Mouse (Mus musculus) heart, embryonic 15.5 days (tissue): ENCODE data around the gene Klhdc4. TPM values are rescaled to one million over a fixed set of nuclear protein-coding genes. Genes with fewer than 3 reads are reported as not detected.

ENCODE experiments used
- ATAC-seq: fragments of 200-750 bp; cut with Nextera tagmentation; replicated peaks from 2 replicates; pipeline ENCODE4 v1.8.0; 2017; ENCODE audit warnings: low read depth, moderate TSS enrichment; ENCODE audit not compliant: insufficient number of reproducible peaks, insufficient read depth, low FRiP score
- H3K27ac ChIP-seq: fragments of 300-500 bp; sonication (generic); 2 replicates; pipeline ENCODE4 v1.5.1; 2015; ENCODE audit warnings: mild to moderate bottlenecking, inconsistent platforms
- H3K27me3 ChIP-seq: fragments of 300-500 bp; sonication (generic); 2 replicates; pipeline ENCODE4 v1.6.1; 2015; ENCODE audit warnings: inconsistent platforms
- H3K36me3 ChIP-seq: fragments of 300-500 bp; sonication (generic); 2 replicates; pipeline ENCODE4 v1.6.1; 2015; ENCODE audit warnings: mild to moderate bottlenecking, inconsistent platforms
- H3K4me1 ChIP-seq: fragments of 300-500 bp; sonication (generic); replicated peaks from 2 replicates; pipeline ENCODE4 v1.6.1; 2015; ENCODE audit warnings: inconsistent platforms
- H3K4me2 ChIP-seq: fragments of 300-500 bp; sonication (generic); 2 replicates; pipeline ENCODE4 v1.6.1; 2015; ENCODE audit warnings: inconsistent platforms, mild to moderate bottlenecking, moderate library complexity
- H3K4me3 ChIP-seq: fragments of 300-500 bp; sonication (generic); 2 replicates; pipeline ENCODE4 v1.5.1; 2015; ENCODE audit warnings: mild to moderate bottlenecking, inconsistent platforms
- H3K9ac ChIP-seq: fragments of 300-500 bp; sonication (generic); 2 replicates; pipeline ENCODE4 v1.6.1; 2015; ENCODE audit warnings: mild to moderate bottlenecking, inconsistent platforms
- H3K9me3 ChIP-seq: fragments of 300-500 bp; sonication (generic); replicated peaks from 2 replicates; pipeline ENCODE4 v1.6.1; 2016; ENCODE audit warnings: inconsistent platforms
- WGBS: fragments of 180-500 bp; shearing (Covaris S2); methylation state at CpG from one replicate; pipeline ENCODE4 v1.1.7; 2015; ENCODE audit warnings: mixed read lengths; 5-methylcytosine and 5-hydroxymethylcytosine counted together
- polyA plus RNA-seq: library from polyadenylated mRNA; unstranded; fragments of >200 nt; fragmentation: Nextera tagmentation; extraction: Ambion mirVana; gene quantifications from 2 replicates; pipeline ENCODE4 v1.2.1, GENCODE M21; 2015

Gene Klhdc4
- polyA plus RNA-seq, 1 experiment from 2014 or later: 18.7 TPM

DNA sequence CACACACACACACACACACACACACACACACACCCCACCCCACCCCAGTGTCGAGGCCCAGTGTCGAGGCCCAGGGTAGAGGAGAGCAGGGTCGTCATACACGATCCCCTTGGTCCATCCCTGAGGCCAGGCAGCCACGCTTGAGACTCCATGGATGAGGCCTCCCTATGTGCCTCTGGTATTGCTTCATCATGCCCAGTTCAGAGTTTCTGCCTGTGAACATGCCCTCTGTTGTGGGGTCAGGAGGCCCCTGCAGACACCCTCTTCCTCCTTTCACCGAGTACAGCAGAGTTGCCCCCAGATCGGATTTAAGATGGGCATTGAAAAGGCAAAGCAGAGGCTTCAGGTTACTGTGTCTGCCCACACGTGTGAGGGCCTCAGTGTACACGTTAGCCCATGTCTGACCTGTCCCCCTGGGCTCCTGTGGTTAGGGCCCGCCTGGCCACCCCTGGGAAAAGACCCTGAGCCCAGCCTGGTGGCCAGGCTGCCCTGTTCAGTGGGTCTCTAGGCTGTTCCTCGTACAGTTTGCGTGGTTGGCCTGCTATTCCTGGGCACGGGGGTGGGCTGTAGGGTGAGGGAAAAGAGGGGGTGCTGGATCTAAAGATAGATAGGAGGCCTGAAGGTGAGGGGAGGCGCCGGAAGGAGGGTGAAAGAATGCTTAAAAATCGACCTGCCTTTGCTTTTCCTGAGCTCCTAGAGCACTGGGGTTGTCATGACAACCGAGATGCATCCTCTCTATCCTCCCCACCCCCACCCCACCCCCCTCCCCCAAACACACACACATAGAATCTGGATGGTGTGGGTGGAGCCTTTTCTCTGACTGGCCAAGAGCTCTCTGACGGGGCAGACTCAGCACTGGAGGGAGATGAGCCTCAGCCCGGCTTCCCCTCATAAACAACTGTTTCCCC, 58.3 kb downstream of the Klhdc4 start:
- Histone ChIP-seq H3K4me1 (no peaks in the 10 kb centered on the region), H3K27me3 (peaks cover 14% of the 10 kb centered on the region; the same call in 1 of the 2 replicates), H3K4me2 (no peak overlapping the region), H3K9ac (no peak overlapping the region), H3K4me3 (no peak overlapping the region), H3K27ac (no peak overlapping the region), H3K36me3 (no peaks in the 10 kb centered on the region), H3K9me3 (no peaks in the 10 kb centered on the region)
- no peak for ATAC-seq
- WGBS: 43% methylated on average over 19 of the region's 19 CpGs

DNA sequence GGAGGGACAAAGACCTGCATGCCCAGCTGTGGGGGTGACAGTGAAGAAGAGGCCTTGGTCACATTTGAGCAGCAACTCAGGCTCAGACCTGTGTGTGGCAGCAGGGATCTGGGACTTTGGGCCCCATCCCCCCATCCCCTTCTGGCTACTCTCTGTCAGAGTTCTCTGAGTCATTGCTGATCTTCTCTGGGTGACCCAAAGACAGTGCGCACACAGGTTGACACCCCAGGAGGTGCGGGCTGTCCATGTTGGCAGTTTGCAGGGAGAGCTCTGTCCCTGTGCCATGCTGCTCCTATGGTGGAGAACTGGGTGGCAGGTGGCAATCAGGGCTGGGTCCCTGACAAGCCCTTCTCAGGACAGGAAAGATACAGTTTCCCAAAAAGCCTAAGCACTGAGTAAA, 59.7 kb downstream of the Klhdc4 start:
- WGBS: 84% methylated on average over 2 of the region's 2 CpGs
- H3K4me1 ChIP-seq: no peaks in the 10 kb centered on the region
- no peak overlapping the region for H3K4me3 ChIP-seq
- H3K36me3 ChIP-seq: no peaks in the 10 kb centered on the region
- no peak overlapping the region for H3K4me2 ChIP-seq
- no peaks in the 10 kb centered on the region for H3K9me3 ChIP-seq
- no peak overlapping the region for H3K9ac ChIP-seq
- ATAC-seq: no peak
- H3K27ac ChIP-seq: no peak overlapping the region
- peaks cover 16% of the 10 kb centered on the region; the same call in 1 of the 2 replicates for H3K27me3 ChIP-seq

DNA sequence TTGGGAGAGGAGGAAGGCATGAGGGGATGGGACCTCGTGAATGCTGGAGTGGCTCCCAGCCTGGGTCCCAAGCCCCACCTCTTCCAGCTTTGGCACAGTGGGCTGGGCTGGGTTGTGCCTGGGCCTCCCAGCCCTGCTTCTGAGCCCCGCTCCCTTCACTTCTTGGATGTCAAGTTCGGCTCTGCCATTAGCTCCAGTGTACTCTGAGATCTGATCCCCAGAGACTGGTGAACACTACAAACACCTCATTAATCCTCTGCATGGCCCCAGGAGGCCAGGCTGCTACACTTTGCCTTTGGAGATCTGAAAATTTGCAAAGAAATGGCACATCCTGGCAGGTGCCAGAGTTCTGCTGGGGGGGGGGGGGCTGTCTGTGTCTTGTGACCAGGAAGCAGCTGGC, 60.3 kb downstream of the Klhdc4 start:
- no peaks in the 10 kb centered on the region for H3K9me3 ChIP-seq
- no peak overlapping the region for H3K9ac ChIP-seq
- H3K4me2 ChIP-seq: no peak overlapping the region
- H3K27ac ChIP-seq: no peak overlapping the region
- no peak overlapping the region for H3K4me3 ChIP-seq
- H3K27me3 ChIP-seq: peaks cover 17% of the 10 kb centered on the region; the same call in 1 of the 2 replicates
- no peaks in the 10 kb centered on the region for H3K36me3 ChIP-seq
- H3K4me1 ChIP-seq: no peaks in the 10 kb centered on the region
- WGBS: 52% methylated on average over 3 of the region's 3 CpGs
- no peak for ATAC-seq

DNA sequence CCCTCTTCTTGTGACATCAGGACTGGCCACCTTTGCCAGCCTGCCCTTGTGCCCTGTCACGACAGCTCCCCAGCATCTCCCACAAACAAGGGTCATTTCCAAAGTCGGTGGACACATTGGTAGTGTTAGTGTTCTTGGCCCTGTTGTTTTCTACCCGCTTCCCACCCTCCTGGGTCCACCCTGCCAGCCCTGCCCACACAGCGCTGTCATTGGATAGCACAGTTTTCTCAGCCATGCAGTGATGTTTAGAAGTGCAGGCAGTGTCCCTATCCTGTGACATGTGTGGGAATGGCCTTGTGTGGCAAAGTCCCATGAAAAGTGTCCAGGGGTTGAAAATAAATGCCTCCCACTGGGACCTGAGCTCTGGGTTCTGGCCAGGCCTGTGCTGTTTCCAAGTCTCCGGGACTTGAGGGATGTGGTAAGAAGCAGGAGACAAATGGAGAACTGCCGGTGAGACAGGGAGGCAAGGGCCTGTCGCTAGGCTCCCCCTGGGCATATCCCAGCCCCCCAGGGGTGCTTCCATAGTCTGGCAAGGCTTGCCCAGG, 63.7 kb downstream of the Klhdc4 start:
- no peak for ATAC-seq
- Histone ChIP-seq H3K4me1 (no peaks in the 10 kb centered on the region), H3K36me3 (no peaks in the 10 kb centered on the region), H3K4me3 (no peak overlapping the region), H3K9ac (no peak overlapping the region), H3K4me2 (no peak overlapping the region), H3K27me3 (peaks cover 10% of the 10 kb centered on the region; the same call in 1 of the 2 replicates), H3K27ac (no peak overlapping the region), H3K9me3 (no peaks in the 10 kb centered on the region)
- 65% methylated on average over 7 of the region's 7 CpGs for WGBS

DNA sequence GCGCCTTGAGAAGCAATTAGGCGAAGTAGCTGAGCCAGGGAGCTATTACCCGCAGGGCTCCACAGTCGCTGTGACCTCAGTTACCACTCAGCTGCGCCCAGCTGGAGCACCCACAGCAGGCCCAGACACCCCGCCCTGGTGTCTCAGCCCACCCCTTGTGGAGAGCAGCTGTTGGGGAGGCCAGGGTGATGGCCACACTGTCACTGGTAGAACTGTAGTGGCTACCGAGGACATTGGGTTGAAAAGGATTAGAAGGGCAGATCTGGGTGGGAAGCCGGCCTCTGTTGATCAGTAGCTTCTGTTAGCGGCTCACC, 65.7 kb downstream of the Klhdc4 start:
- no peak for ATAC-seq
- Histone ChIP-seq H3K9ac (no peak overlapping the region), H3K9me3 (no peaks in the 10 kb centered on the region), H3K27me3 (peaks cover 10% of the 10 kb centered on the region; the same call in 1 of the 2 replicates), H3K4me3 (no peak overlapping the region), H3K4me2 (no peak overlapping the region), H3K36me3 (no peaks in the 10 kb centered on the region), H3K27ac (no peak overlapping the region), H3K4me1 (no peaks in the 10 kb centered on the region)
- 58% methylated on average over 9 of the region's 9 CpGs for WGBS

DNA sequence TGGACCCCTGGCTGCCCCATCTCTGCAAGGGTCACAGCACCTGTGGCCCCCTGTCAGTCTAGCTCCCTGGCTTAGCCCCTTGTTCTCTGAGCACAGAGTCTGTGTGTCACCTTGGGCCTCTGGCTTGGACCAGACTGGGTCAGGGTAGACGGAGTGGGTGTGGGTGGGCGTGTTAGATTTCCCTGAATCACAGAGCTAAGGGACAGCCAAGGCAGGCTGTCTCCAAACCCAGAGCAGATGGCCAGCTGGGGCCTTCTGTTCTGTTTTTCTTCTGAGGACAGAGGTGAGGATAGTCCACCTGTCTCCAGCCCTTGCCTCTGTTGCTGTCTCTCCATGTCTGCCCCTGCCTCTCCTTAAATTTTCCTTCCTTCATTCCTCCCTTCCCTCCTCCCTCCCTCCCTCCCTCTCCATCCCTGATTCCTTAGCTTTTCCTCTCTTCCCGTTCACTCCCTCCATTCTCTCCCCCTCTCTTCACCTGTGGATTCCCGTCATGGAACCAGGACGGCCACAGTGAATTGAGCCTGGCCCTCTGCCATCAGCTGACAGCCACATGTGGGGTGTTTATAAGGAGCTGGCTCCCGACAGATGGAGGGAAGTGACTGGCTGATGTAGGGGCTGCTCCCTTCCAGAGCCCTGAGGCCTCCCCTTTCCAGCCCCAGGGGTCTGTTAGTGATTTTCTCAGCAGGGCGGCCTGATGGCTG, 66.2 kb downstream of the Klhdc4 start:
- no peaks in the 10 kb centered on the region for H3K36me3 ChIP-seq
- H3K4me1 ChIP-seq: no peaks in the 10 kb centered on the region

DNA sequence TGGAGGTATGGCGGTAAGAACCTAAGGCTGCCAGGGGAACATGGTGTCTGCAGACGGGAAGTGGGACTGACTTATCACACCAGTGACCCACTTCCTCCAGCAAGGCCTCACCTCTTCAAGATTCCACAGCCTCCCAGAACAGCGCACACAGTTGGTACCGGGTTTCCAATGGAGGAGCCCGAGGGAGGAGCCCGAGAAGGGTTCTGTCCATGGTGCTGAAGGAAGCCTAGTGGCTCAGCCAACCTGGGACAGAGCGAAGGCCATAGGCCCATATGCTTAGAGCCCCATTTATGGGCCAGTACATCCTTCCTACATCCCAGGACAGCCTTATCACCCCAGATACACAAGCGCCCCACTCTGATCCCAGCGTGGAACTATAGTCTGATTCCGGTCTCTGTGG, 67.9 kb downstream of the Klhdc4 start:
- 25% methylated on average over 10 of the region's 10 CpGs for WGBS
- Histone ChIP-seq H3K9ac (no peak overlapping the region), H3K9me3 (no peaks in the 10 kb centered on the region), H3K4me3 (no peak overlapping the region), H3K4me1 (no peaks in the 10 kb centered on the region), H3K4me2 (no peak overlapping the region), H3K27me3 (peaks cover 2% of the 10 kb centered on the region; the same call in 1 of the 2 replicates), H3K36me3 (no peaks in the 10 kb centered on the region), H3K27ac (no peak overlapping the region)
- ATAC-seq: no peak

More for the DNA sequence above, 66.2 kb downstream of the Klhdc4 start:
- H3K4me3 ChIP-seq: no peak overlapping the region
- no peak overlapping the region for H3K9ac ChIP-seq
- H3K27ac ChIP-seq: no peak overlapping the region
- 38% methylated on average over 7 of the region's 7 CpGs for WGBS
- no peak for ATAC-seq
- H3K4me2 ChIP-seq: no peak overlapping the region
- H3K27me3 ChIP-seq: peaks cover 10% of the 10 kb centered on the region; the same call in 1 of the 2 replicates
- H3K9me3 ChIP-seq: no peaks in the 10 kb centered on the region

DNA sequence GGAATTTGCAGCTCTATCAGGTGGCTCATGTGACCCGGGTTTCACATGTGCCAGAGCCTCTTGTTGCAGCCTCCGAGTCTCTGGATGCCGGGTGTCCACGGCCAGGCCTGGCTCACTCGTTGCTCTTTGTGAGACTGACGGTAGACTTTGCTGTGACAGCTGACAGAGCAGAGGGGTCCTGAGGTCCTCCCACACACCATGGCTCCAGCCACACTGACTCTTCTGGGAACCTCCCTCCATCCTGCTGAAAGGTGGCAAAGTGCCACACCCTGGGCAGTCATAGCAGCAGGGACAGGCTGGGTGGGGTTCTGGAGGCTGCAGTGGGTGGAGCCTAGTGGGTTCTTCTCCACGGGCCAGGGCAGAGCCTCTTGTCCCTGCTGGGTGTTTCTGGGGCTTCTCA, 68.9 kb downstream of the Klhdc4 start:
- Histone ChIP-seq H3K4me1 (no peaks in the 10 kb centered on the region), H3K4me2 (no peak overlapping the region), H3K36me3 (no peaks in the 10 kb centered on the region), H3K9ac (no peak overlapping the region), H3K9me3 (no peaks in the 10 kb centered on the region), H3K27me3 (peaks cover 4% of the 10 kb centered on the region), H3K4me3 (no peak overlapping the region), H3K27ac (no peak overlapping the region)
- 62% methylated on average over 7 of the region's 7 CpGs for WGBS
- ATAC-seq: no peak

DNA sequence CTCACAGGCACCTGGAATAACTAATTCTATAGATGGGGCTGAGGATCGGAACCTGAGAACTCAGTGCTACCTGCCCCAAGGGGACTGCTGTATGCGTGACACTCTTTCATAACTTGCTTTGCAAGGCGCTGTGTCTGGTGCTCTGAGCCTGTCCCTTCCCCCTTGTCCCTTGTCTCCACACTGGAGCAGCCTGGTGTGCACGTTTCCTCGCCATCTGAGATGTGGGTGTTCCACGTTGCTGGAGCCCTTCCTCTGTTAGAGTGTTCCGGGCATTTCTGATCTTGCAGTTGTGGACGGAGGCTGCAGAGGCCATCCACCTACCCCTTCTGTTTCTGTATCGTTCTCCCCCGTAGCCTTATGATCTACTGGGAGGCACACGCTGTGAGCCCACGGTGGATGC, 70.9 kb downstream of the Klhdc4 start:
- ATAC-seq: no peak
- WGBS: 55% methylated on average over 12 of the region's 12 CpGs
- H3K4me2 ChIP-seq: no peak overlapping the region
- H3K27ac ChIP-seq: no peak overlapping the region
- no peak overlapping the region for H3K4me3 ChIP-seq
- no peak overlapping the region for H3K9ac ChIP-seq
- no peaks in the 10 kb centered on the region for H3K36me3 ChIP-seq
- peaks cover 22% of the 10 kb centered on the region for H3K27me3 ChIP-seq
- H3K4me1 ChIP-seq: no peaks in the 10 kb centered on the region
- no peaks in the 10 kb centered on the region for H3K9me3 ChIP-seq

DNA sequence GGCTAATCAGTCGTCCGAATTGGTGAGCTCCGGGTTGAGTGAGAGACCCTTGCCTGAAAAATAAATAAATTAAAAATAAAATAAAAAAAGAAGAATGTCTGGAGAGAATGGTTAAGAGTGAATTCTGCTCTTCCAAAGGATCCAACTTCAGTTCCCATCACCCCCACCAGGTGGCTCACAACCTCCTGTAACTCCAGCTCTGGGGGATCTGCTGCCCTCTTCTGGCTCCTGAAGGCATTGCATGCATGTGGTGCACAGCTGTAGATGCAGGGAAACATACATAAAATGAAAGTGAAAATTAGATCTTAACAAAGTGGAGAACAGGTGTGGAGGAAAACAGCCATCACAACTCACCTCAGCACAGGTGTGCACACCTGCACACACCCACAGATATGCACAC, 78.0 kb downstream of the Klhdc4 start:
- H3K4me1 ChIP-seq: no peaks in the 10 kb centered on the region
- no peak overlapping the region for H3K4me3 ChIP-seq
- 0 out of 2 replicates have a peak, but pooled peaks cover 3% of the 10 kb centered on the region for H3K9me3 ChIP-seq
- no peaks in the 10 kb centered on the region for H3K36me3 ChIP-seq
- H3K27ac ChIP-seq: no peak overlapping the region
- ATAC-seq: no peak
- H3K4me2 ChIP-seq: no peak overlapping the region
- WGBS: 19% methylated on average over 3 of the region's 3 CpGs
- H3K9ac ChIP-seq: no peak overlapping the region
- peaks cover 60% of the 10 kb centered on the region for H3K27me3 ChIP-seq

DNA sequence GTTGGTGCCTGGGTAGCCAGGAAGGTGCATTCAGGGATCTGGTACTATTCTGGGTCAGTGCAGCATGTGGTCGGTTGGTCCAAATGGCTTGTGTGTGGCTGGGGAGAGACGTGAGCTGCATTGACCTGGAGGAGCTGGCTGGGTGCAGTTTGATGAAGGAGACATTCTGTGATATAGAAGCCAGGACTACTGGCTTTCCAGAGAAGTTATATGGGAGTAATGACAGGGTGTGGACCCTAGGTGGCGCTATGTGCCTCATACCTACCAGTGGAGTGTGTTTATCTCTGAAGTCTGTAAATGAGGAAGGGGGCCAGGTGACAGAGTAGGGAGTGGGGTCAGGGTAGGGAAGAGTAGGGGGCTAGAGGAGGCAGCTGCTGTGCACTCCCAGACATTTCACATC, 78.9 kb downstream of the Klhdc4 start:
- H3K4me1 ChIP-seq: no peaks in the 10 kb centered on the region
- 0 out of 2 replicates have a peak, but pooled peaks cover 3% of the 10 kb centered on the region for H3K9me3 ChIP-seq
- ATAC-seq: no peak
- peaks cover 64% of the 10 kb centered on the region for H3K27me3 ChIP-seq
- WGBS: 33% methylated on average over 3 of the region's 3 CpGs
- no peak overlapping the region for H3K4me2 ChIP-seq
- no peaks in the 10 kb centered on the region for H3K36me3 ChIP-seq
- no peak overlapping the region for H3K27ac ChIP-seq
- H3K4me3 ChIP-seq: no peak overlapping the region
- H3K9ac ChIP-seq: no peak overlapping the region
